Mouse (Mus musculus) MEL (cell line): ENCODE results near the gene Hacd3. TPM values are rescaled to one million over a fixed set of nuclear protein-coding genes. Genes with fewer than 3 reads are reported as not detected.

Experiments used
- DNase-seq: peaks from one replicate; pipeline ENCODE4 v3.0.0; 2011; ENCODE audit warnings: low read depth, low spot score
- H3K27ac ChIP-seq: 2 replicates; pipeline ENCODE4 v1.5.1; 2012; ENCODE audit warnings: low read depth, mild to moderate bottlenecking, control low read depth, low read length, moderate library complexity; ENCODE audit not compliant: control insufficient read depth
- H3K27me3 ChIP-seq, 2 experiments: fragments of 150-350 bp in 1 of 2; sonication (generic) in 1 of 2; 2 replicates each; pipeline ENCODE4 v1.6.1; 2012; ENCODE audit warnings: low read length in 2 of 2, mild to moderate bottlenecking in 2 of 2, improper control_type of control experiment in 1 of 2, moderate library complexity in 1 of 2; ENCODE audit not compliant: insufficient read depth in 2 of 2, control insufficient read depth in 1 of 2
- H3K36me3 ChIP-seq, 2 experiments: 2 replicates each; pipeline ENCODE4 v1.6.1; 2012 to 2014; ENCODE audit warnings: low read length in 2 of 2, improper control_type of control experiment in 1 of 2, inconsistent platforms in 1 of 2, mild to moderate bottlenecking in 1 of 2; ENCODE audit not compliant: insufficient read depth in 2 of 2, control insufficient read depth in 1 of 2
- H3K4me1 ChIP-seq, 2 experiments: fragments of 150-350 bp in 1 of 2; sonication (generic) in 1 of 2; 2 replicates each; pipeline ENCODE4 v1.6.1; 2012; ENCODE audit warnings: low read length in 2 of 2, improper control_type of control experiment in 1 of 2, mild to moderate bottlenecking in 1 of 2; ENCODE audit not compliant: insufficient read depth in 2 of 2, control insufficient read depth in 1 of 2
- H3K4me3 ChIP-seq, 2 experiments: fragments of 150-350 bp in 1 of 2; sonication (generic) in 1 of 2; 2 replicates each; pipeline ENCODE4 v1.5.1; 2012; ENCODE audit warnings: low read depth in 2 of 2, low read length in 2 of 2, mild to moderate bottlenecking in 2 of 2, moderate library complexity in 2 of 2, control low read depth in 1 of 2, improper control_type of control experiment in 1 of 2; ENCODE audit not compliant: control insufficient read depth in 1 of 2, insufficient read depth in 1 of 2
- H3K79me2 ChIP-seq: 2 replicates; pipeline ENCODE4 v1.6.1; 2012; ENCODE audit warnings: mild to moderate bottlenecking, low read length, moderate library complexity; ENCODE audit not compliant: control insufficient read depth, poor library complexity, insufficient read depth
- H3K9ac ChIP-seq: 2 replicates; pipeline ENCODE4 v1.6.1; 2012; ENCODE audit warnings: low read depth, mild to moderate bottlenecking, control low read depth, low read length, moderate library complexity; ENCODE audit not compliant: control insufficient read depth, poor library complexity, severe bottlenecking
- H3K9me3 ChIP-seq: fragments of 150-350 bp; sonication (generic); replicated peaks from 2 replicates; pipeline ENCODE4 v1.6.1; 2012; ENCODE audit warnings: mild to moderate bottlenecking, low read length, improper control_type of control experiment, moderate library complexity; ENCODE audit not compliant: insufficient read depth
- BHLHE40 ChIP-seq: IDR thresholded peaks from 2 replicates; pipeline ENCODE4 v1.6.1; 2012; ENCODE audit warnings: low read depth, mild to moderate bottlenecking, inconsistent platforms, low read length, improper control_type of control experiment, borderline replicate concordance
- CHD1 ChIP-seq: IDR thresholded peaks from 2 replicates; pipeline ENCODE4 v1.6.1; 2012; ENCODE audit warnings: low read depth, mild to moderate bottlenecking, inconsistent platforms, low read length, improper control_type of control experiment
- CHD2 ChIP-seq: IDR thresholded peaks from 2 replicates; pipeline ENCODE4 v1.6.1; 2011; ENCODE audit warnings: low read length, improper control_type of control experiment
- CTCF ChIP-seq, 3 experiments: IDR thresholded peaks in 2 of 3; conservative IDR thresholded peaks in 1 of 3; 2 replicates each; pipeline ENCODE4 v1.5.1; 2011 to 2012; ENCODE audit warnings: low read length in 3 of 3, low read depth in 2 of 3, mild to moderate bottlenecking in 2 of 3, improper control_type of control experiment in 1 of 3, inconsistent platforms in 1 of 3, mixed read lengths in 1 of 3, moderate library complexity in 1 of 3; ENCODE audit not compliant: control insufficient read depth in 1 of 3, insufficient read depth in 1 of 3, poor library complexity in 1 of 3, severe bottlenecking in 1 of 3
- GABPA ChIP-seq: IDR thresholded peaks from 2 replicates; pipeline ENCODE4 v1.6.1; 2012; ENCODE audit warnings: low read depth, mild to moderate bottlenecking, inconsistent platforms, low read length, improper control_type of control experiment, moderate library complexity
- HCFC1 ChIP-seq: IDR thresholded peaks from 2 replicates; pipeline ENCODE4 v1.6.1; 2012; ENCODE audit warnings: low read depth, mild to moderate bottlenecking, inconsistent platforms, low read length, improper control_type of control experiment, moderate library complexity
- JUND ChIP-seq: IDR thresholded peaks from 2 replicates; pipeline ENCODE4 v1.6.1; 2011; ENCODE audit warnings: low read depth, mild to moderate bottlenecking, improper control_type of control experiment, low read length
- KAT2A ChIP-seq: conservative IDR thresholded peaks from 2 replicates; pipeline ENCODE4 v1.6.1; 2012; ENCODE audit warnings: low read depth, low read length, improper control_type of control experiment, inconsistent platforms
- MAFK ChIP-seq: IDR thresholded peaks from 2 replicates; pipeline ENCODE4 v1.6.1; 2011; ENCODE audit warnings: low read depth, mild to moderate bottlenecking, low read length, improper control_type of control experiment, borderline replicate concordance
- MXI1 ChIP-seq: IDR thresholded peaks from 2 replicates; pipeline ENCODE4 v1.6.1; 2011; ENCODE audit warnings: mild to moderate bottlenecking, low read depth, low read length, improper control_type of control experiment
- NELFE ChIP-seq: IDR thresholded peaks from 2 replicates; pipeline ENCODE4 v1.6.1; 2011; ENCODE audit warnings: low read depth, low read length, improper control_type of control experiment
- POLR2A ChIP-seq, 2 experiments: IDR thresholded peaks; 2 replicates each; pipeline ENCODE4 v1.6.1; 2011 to 2012; ENCODE audit warnings: low read length in 2 of 2, mild to moderate bottlenecking in 2 of 2, control low read depth in 1 of 2, improper control_type of control experiment in 1 of 2, low read depth in 1 of 2, moderate library complexity in 1 of 2; ENCODE audit not compliant: control insufficient read depth in 1 of 2, insufficient read depth in 1 of 2, poor library complexity in 1 of 2
- RAD21 ChIP-seq: IDR thresholded peaks from 2 replicates; pipeline ENCODE4 v1.6.1; 2011; ENCODE audit warnings: mild to moderate bottlenecking, low read depth, low read length, improper control_type of control experiment
- SMC3 ChIP-seq: IDR thresholded peaks from 2 replicates; pipeline ENCODE4 v1.6.1; 2011; ENCODE audit warnings: low read depth, low read length, improper control_type of control experiment
- TBP ChIP-seq: IDR thresholded peaks from 2 replicates; pipeline ENCODE4 v1.8.0; 2011; ENCODE audit warnings: low read depth, low read length, improper control_type of control experiment
- USF2 ChIP-seq, 2 experiments: IDR thresholded peaks; 2 replicates each; pipeline ENCODE4 v1.6.1; 2011 to 2012; ENCODE audit warnings: improper control_type of control experiment in 2 of 2, low read length in 2 of 2, borderline replicate concordance in 1 of 2, inconsistent platforms in 1 of 2, low read depth in 1 of 2, mild to moderate bottlenecking in 1 of 2; ENCODE audit not compliant: insufficient read depth in 1 of 2
- ZC3H11A ChIP-seq: IDR thresholded peaks from 2 replicates; pipeline ENCODE4 v1.6.1; 2012; ENCODE audit warnings: low read depth, mild to moderate bottlenecking, inconsistent platforms, low read length, improper control_type of control experiment
- polyA plus RNA-seq, 2 experiments: library from polyadenylated mRNA; stranded (reverse) in 1 of 2; unstranded in 1 of 2; fragments of >175 nt in 1 of 2; fragments of >200 nt in 1 of 2; gene quantifications; 2 replicates each; pipeline versions ENCODE4 v1.2.1 to v1.2.4; 2012; ENCODE audit warnings: low replicate concordance in 2 of 2, low read depth in 1 of 2; ENCODE audit not compliant: insufficient read length in 2 of 2, insufficient read depth in 1 of 2, missing spikeins in 1 of 2
- total RNA-seq: library from RNA; depleted of rRNA; stranded (reverse); fragments of 300-350 nt; gene quantifications from 2 replicates; pipeline ENCODE4 v1.2.3, GENCODE M21; 2012

Hacd3 gene
- total and polyA plus RNA-seq, 3 experiments = 47.3 to 340 (median 57.9) TPM

- Histone ChIP-seq H3K79me2 (no peaks in the 10 kb centered on the region), H3K9me3 (no peaks in the 10 kb centered on the region), H3K36me3 (peaks cover 0 to 53% of the 10 kb centered on the region in 2 experiments; a peak in 3 of 4 replicates), H3K27ac (no peak overlapping the region), H3K4me1 (no peaks in the 10 kb centered on the region), H3K27me3 (no peaks in the 10 kb centered on the region)
- no peak for DNase-seq
- TF ChIP-seq TBP (no peak), RAD21 (no peak), POLR2A (IDR thresholded peaks at IDR 0.05; ENCODE audit: control insufficient read depth in 1 of 2, insufficient read depth in 1 of 2, low read depth in 1 of 2, low read length in 2 of 2, poor library complexity in 1 of 2) (no peak), ZC3H11A (no peak), NELFE (no peak), JUND (no peak)
- TF ChIP-seq, all 39 proteins: peak for 0
- Histone ChIP-seq H3K4me3 (no peak overlapping the region), H3K9ac (no peak overlapping the region)
Measured at GRCm38 (mm10) chr9:65049422-65049821, 27.9 kb upstream of the Hacd3 start.

GRCm38 (mm10) chr9:65046993-65047392 lies 25.5 kb upstream of the Hacd3 start:
- Histone ChIP-seq H3K79me2 (no peaks in the 10 kb centered on the region), H3K27me3 (no peaks in the 10 kb centered on the region), H3K27ac (no peak overlapping the region), H3K9me3 (no peaks in the 10 kb centered on the region), H3K9ac (no peak overlapping the region), H3K4me3 (no peak overlapping the region)
- TF ChIP-seq ZC3H11A (no peak), BHLHE40 (no peak), HCFC1 (no peak), TBP (no peak), SMC3 (no peak), POLR2A (IDR thresholded peaks at IDR 0.05; ENCODE audit: control insufficient read depth in 1 of 2, insufficient read depth in 1 of 2, low read depth in 1 of 2, low read length in 2 of 2, poor library complexity in 1 of 2) (no peak), MXI1 (no peak), USF2 (IDR thresholded peaks at IDR 0.05; ENCODE audit: borderline replicate concordance in 1 of 2, insufficient read depth in 1 of 2, low read depth in 1 of 2, low read length in 2 of 2) (no peak), CHD1 (no peak), JUND (no peak), GABPA (no peak), KAT2A (no peak), CHD2 (no peak), NELFE (no peak)
- TF ChIP-seq, all 39 proteins: peak for 0
- no peaks in the 10 kb centered on the region for H3K4me1 ChIP-seq
- DNase-seq = no peak
- H3K36me3 ChIP-seq = peaks cover 0 to 59% of the 10 kb centered on the region in 2 experiments; a peak in 3 of 4 replicates

- H3K36me3 ChIP-seq = peaks cover 0 to 59% of the 10 kb centered on the region in 2 experiments; a peak in 2 of 4 replicates
Measured at GRCm38 (mm10) chr9:65041430-65041829, 19.9 kb upstream of the Hacd3 start.

More at GRCm38 (mm10) chr9:65041430-65041829, 19.9 kb upstream of the Hacd3 start:
- H3K4me3 ChIP-seq = no peak overlapping the region
- H3K27ac ChIP-seq = no peak overlapping the region
- H3K4me1 ChIP-seq = no peaks in the 10 kb centered on the region
- no peaks in the 10 kb centered on the region for H3K9me3 ChIP-seq
- TF ChIP-seq CTCF (IDR thresholded peaks at IDR 0.05 in 2 of 3, conservative IDR thresholded peaks at IDR 0.05 in 1 of 3; ENCODE audit: control insufficient read depth in 1 of 3, insufficient read depth in 1 of 3, low read depth in 2 of 3, low read length in 3 of 3, poor library complexity in 1 of 3, severe bottlenecking in 1 of 3) (peak; percentile 40 to 53 (median 46); a peak in 5 of 6 replicates), MAFK (no peak)
- TF ChIP-seq, all 39 proteins: peak for 1
- DNase-seq = peak; percentile 62
- H3K79me2 ChIP-seq = peaks cover 6% of the 10 kb centered on the region; the same call in 1 of the 2 replicates
- H3K9ac ChIP-seq = no peak overlapping the region
- H3K27me3 ChIP-seq = no peaks in the 10 kb centered on the region
